Mouse (Mus musculus) heart, embryonic 16.5 days (tissue): ENCODE results near the gene Fam199x. TPM values are rescaled to one million over a fixed set of nuclear protein-coding genes. Genes with fewer than 3 reads are reported as not detected.
A peak's percentile ranks its signal among the peaks of the same experiment; 100 is the strongest.

Experiments used
- ATAC-seq: fragments of 200-750 bp; cut with Nextera tagmentation; replicated peaks from 2 replicates; pipeline ENCODE4 v1.8.0; 2017; ENCODE audit warnings: moderate number of reproducible peaks; ENCODE audit not compliant: insufficient read depth, low FRiP score; ENCODE audit errors: extremely low read depth
- H3K27ac ChIP-seq: fragments of 300-500 bp; sonication (generic); 2 replicates; pipeline ENCODE4 v1.5.1; 2014; ENCODE audit warnings: mild to moderate bottlenecking, low read length, control low read depth, moderate library complexity
- H3K27me3 ChIP-seq: fragments of 300-500 bp; sonication (generic); 2 replicates; pipeline ENCODE4 v1.6.1; 2014; ENCODE audit warnings: low read length, mixed read lengths; ENCODE audit not compliant: control insufficient read depth, insufficient read depth
- H3K36me3 ChIP-seq: fragments of 300-500 bp; sonication (generic); 2 replicates; pipeline ENCODE4 v1.6.1; 2014; ENCODE audit not compliant: control insufficient read depth, insufficient read depth
- H3K4me1 ChIP-seq: fragments of 300-500 bp; sonication (generic); 2 replicates; pipeline ENCODE4 v1.6.1; 2014; ENCODE audit warnings: low read length, mixed read lengths; ENCODE audit not compliant: control insufficient read depth, insufficient read depth
- H3K4me2 ChIP-seq: fragments of 300-500 bp; sonication (generic); 2 replicates; pipeline ENCODE4 v1.6.1; 2014; ENCODE audit warnings: low read depth, mild to moderate bottlenecking, control low read depth, low read length
- H3K4me3 ChIP-seq: fragments of 300-500 bp; sonication (generic); 2 replicates; pipeline ENCODE4 v1.5.1; 2014; ENCODE audit warnings: mild to moderate bottlenecking, control low read depth, low read length
- H3K9ac ChIP-seq: fragments of 300-500 bp; sonication (generic); 2 replicates; pipeline ENCODE4 v1.6.1; 2014; ENCODE audit warnings: low read length, control low read depth
- H3K9me3 ChIP-seq: fragments of 300-500 bp; sonication (generic); replicated peaks from 2 replicates; pipeline ENCODE4 v1.6.1; 2016; ENCODE audit warnings: low read length; ENCODE audit not compliant: control insufficient read depth
- WGBS: fragments of 180-500 bp; shearing (Covaris S2); extraction: QIAGEN DNeasy Blood & Tissue Kit; methylation state at CpG from one replicate; pipeline ENCODE4 v1.1.7; 2014; 5-methylcytosine and 5-hydroxymethylcytosine counted together
- polyA plus RNA-seq: library from polyadenylated mRNA; unstranded; fragments of >200 nt; fragmentation: Nextera tagmentation; extraction: Ambion mirVana; gene quantifications from 2 replicates; pipeline ENCODE4 v1.2.1, GENCODE M21; 2015

Fam199x gene
- 3.5 and 4.1 TPM in 2 replicates for polyA plus RNA-seq

GRCm38 (mm10) chrX:137049425-137050225 is at the start of gene Fam199x:
Fam199x (plus strand) TSS chrX:137049594.
- Histone ChIP-seq H3K9me3 (no peaks in the 10 kb centered on the region), H3K9ac (peak within 1 kb of the TSS; percentile 78), H3K27ac (no peak within 1 kb of the TSS), H3K4me3 (peak within 1 kb of the TSS; percentile 76), H3K4me1 (peaks cover 8% of the 10 kb centered on the region), H3K36me3 (no peaks in the 10 kb centered on the region), H3K27me3 (no peaks in the 10 kb centered on the region), H3K4me2 (peak within 1 kb of the TSS; percentile 63)
- peak; percentile 91 for ATAC-seq
- 10% methylated on average over 39 of the region's 62 CpGs for WGBS

DNA sequence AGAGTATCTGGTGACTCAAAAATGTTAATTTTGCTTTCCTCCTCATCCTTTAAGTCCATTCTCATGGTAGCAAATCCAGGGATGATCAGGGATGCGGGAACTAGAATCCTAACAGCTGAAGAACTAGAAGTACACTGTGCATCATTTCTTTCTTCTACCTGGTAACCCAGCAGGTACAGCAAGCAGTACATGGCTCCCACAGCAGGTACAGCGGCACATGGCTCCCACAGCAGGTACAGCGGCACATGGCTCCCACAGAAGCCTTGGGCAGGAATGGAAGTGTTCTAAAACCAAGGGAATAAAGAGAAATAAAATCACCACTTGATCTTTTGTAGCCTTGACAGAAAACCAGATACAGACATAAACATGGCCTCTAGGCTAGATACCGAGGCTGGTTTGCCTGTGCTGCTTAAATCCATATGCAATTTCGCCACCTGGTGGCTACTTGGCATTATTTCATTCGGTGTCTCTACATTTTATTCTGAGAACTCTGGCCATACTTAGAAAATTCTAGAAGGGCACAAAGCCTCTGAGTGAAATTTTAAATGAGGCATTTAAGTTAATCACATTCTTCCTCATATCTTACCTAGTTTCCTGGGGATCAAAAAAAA is 34.2 kb upstream of the Fam199x start:
- H3K9ac ChIP-seq: no peak overlapping the region
- no peak overlapping the region for H3K4me2 ChIP-seq
- WGBS: 44% methylated on average over 6 of the region's 6 CpGs
- no peak for ATAC-seq
- H3K9me3 ChIP-seq: no peaks in the 10 kb centered on the region
- no peaks in the 10 kb centered on the region for H3K36me3 ChIP-seq
- no peaks in the 10 kb centered on the region for H3K27me3 ChIP-seq
- H3K4me3 ChIP-seq: no peak overlapping the region
- no peaks in the 10 kb centered on the region for H3K4me1 ChIP-seq
- no peak overlapping the region for H3K27ac ChIP-seq

- Histone ChIP-seq H3K27ac (no peak overlapping the region), H3K27me3 (no peaks in the 10 kb centered on the region), H3K9ac (no peak overlapping the region), H3K4me3 (no peak overlapping the region), H3K36me3 (no peaks in the 10 kb centered on the region), H3K4me2 (no peak overlapping the region), H3K9me3 (no peaks in the 10 kb centered on the region), H3K4me1 (no peaks in the 10 kb centered on the region)
- no peak for ATAC-seq
- 67% methylated on average over 1 of the region's 1 CpGs for WGBS
Measured at GRCm38 (mm10) chrX:137017668-137018067, 31.7 kb upstream of the Fam199x start.

DNA sequence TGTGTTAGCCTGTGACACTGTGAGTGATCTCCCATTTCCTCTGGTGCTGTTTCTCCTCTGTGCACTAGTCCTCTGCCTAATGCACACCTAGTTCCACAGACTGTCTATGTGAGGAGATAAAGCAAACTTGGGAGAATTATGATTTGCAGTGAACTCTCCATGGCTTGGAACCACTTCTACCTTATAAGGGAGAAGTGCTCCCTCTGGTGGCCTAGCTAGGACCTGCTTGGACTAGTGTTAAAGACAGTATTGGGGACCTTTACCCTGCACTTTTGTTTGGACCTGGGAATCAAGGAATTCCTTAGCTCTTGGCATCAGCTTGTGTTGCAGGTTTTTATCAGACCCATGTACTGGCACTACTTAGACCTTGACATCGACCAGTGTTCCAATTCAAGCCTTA is 30.1 kb upstream of the Fam199x start:
- Histone ChIP-seq H3K9ac (no peak overlapping the region), H3K9me3 (no peaks in the 10 kb centered on the region), H3K27ac (no peak overlapping the region), H3K4me1 (no peaks in the 10 kb centered on the region), H3K4me3 (no peak overlapping the region), H3K4me2 (no peak overlapping the region), H3K36me3 (no peaks in the 10 kb centered on the region), H3K27me3 (no peaks in the 10 kb centered on the region)
- ATAC-seq: peak; percentile 23; the same call in 1 of the 2 replicates
- whole genome bisulfite sequencing: 20% methylated on average over 1 of the region's 1 CpGs

GRCm38 (mm10) chrX:137030916-137031315 is 18.5 kb upstream of the Fam199x start:
- H3K27me3 ChIP-seq: no peaks in the 10 kb centered on the region
- no peak for ATAC-seq
- no peak overlapping the region for H3K9ac ChIP-seq
- no peak overlapping the region for H3K27ac ChIP-seq
- H3K4me3 ChIP-seq: no peak overlapping the region
- H3K4me1 ChIP-seq: no peaks in the 10 kb centered on the region
- no peaks in the 10 kb centered on the region for H3K9me3 ChIP-seq
- WGBS: 90% methylated on average over 8 of the region's 8 CpGs
- H3K4me2 ChIP-seq: no peak overlapping the region
- H3K36me3 ChIP-seq: no peaks in the 10 kb centered on the region

GRCm38 (mm10) chrX:137031726-137032125 is 17.7 kb upstream of the Fam199x start:
- Histone ChIP-seq H3K9ac (no peak overlapping the region), H3K36me3 (no peaks in the 10 kb centered on the region), H3K4me1 (no peaks in the 10 kb centered on the region), H3K4me2 (no peak overlapping the region), H3K27me3 (no peaks in the 10 kb centered on the region), H3K27ac (no peak overlapping the region), H3K4me3 (no peak overlapping the region), H3K9me3 (no peaks in the 10 kb centered on the region)
- 88% methylated on average over 5 of the region's 5 CpGs for WGBS
- no peak for ATAC-seq

DNA sequence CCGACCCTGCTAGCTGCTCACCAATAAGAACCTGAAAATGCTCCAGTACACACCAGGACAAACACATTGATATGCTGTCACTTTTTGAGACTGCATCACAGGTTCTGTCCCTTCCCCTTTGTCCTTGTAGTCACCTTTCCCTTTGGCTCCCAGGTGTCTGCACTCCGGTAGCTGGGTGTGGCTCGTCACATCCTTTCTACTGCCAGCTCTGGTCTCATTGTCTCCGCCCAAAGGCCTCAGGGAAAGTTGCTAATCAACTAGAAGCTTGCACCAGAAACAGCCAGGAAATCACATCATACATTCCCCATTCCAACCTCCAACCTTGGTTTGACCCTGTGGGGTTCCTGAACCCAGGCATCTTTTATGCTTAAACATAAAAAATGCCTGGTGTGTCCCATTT is 15.1 kb upstream of the Fam199x start:
- 62% methylated on average over 4 of the region's 4 CpGs for WGBS
- no peaks in the 10 kb centered on the region for H3K27me3 ChIP-seq
- no peak overlapping the region for H3K9ac ChIP-seq
- no peak for ATAC-seq
- no peak overlapping the region for H3K4me3 ChIP-seq
- no peak overlapping the region for H3K4me2 ChIP-seq
- no peaks in the 10 kb centered on the region for H3K9me3 ChIP-seq
- no peak overlapping the region for H3K27ac ChIP-seq
- no peaks in the 10 kb centered on the region for H3K36me3 ChIP-seq
- H3K4me1 ChIP-seq: 0 out of 2 replicates have a peak, but pooled peaks cover 3% of the 10 kb centered on the region

GRCm38 (mm10) chrX:137037470-137037999 is 11.9 kb upstream of the Fam199x start:
- H3K9ac ChIP-seq: peak overlapping the region; percentile 69
- H3K4me2 ChIP-seq: peak overlapping the region; percentile 68
- WGBS: 14% methylated on average over 12 of the region's 12 CpGs
- no peaks in the 10 kb centered on the region for H3K36me3 ChIP-seq
- H3K4me1 ChIP-seq: 0 out of 2 replicates have a peak, but pooled peaks cover 3% of the 10 kb centered on the region
- ATAC-seq: no peak
- H3K4me3 ChIP-seq: peak overlapping the region; percentile 57
- no peaks in the 10 kb centered on the region for H3K9me3 ChIP-seq
- H3K27ac ChIP-seq: peak overlapping the region; percentile 86
- no peaks in the 10 kb centered on the region for H3K27me3 ChIP-seq

- H3K4me2 ChIP-seq: peak within 1 kb of the TSS; percentile 68
- H3K36me3 ChIP-seq: no peaks in the 10 kb centered on the region
- peak within 1 kb of the TSS; percentile 69 for H3K9ac ChIP-seq
- WGBS: 18% methylated on average over 31 of the region's 31 CpGs
- no peaks in the 10 kb centered on the region for H3K27me3 ChIP-seq
- peak within 1 kb of the TSS; percentile 86 for H3K27ac ChIP-seq
- H3K4me3 ChIP-seq: peak within 1 kb of the TSS; percentile 57
- no peaks in the 10 kb centered on the region for H3K9me3 ChIP-seq
- 0 out of 2 replicates have a peak, but pooled peaks cover 3% of the 10 kb centered on the region for H3K4me1 ChIP-seq
- peak; percentile 87 for ATAC-seq
Measured at GRCm38 (mm10) chrX:137038000-137038483, 11.4 kb upstream of the Fam199x start, which contains the start of gene Slc25a53. Slc25a53 (minus strand) TSS chrX:137038302.
